Mouse (Mus musculus) fat pad, adult 2 months (tissue): ENCODE measurements at regions not wholly inside any gene's neighbourhood (a gene's known extent, or its start where the extent isn't known, plus 50 kb on each side); places are given as distances from the start of the nearest gene placed in this dataset.

Source experiments
- DNase-seq: peaks from one replicate; pipeline ENCODE4 v3.0.0-alpha.2; 2011; ENCODE audit warnings: low read depth, low spot score; ENCODE audit errors: extremely low read depth

DNA sequence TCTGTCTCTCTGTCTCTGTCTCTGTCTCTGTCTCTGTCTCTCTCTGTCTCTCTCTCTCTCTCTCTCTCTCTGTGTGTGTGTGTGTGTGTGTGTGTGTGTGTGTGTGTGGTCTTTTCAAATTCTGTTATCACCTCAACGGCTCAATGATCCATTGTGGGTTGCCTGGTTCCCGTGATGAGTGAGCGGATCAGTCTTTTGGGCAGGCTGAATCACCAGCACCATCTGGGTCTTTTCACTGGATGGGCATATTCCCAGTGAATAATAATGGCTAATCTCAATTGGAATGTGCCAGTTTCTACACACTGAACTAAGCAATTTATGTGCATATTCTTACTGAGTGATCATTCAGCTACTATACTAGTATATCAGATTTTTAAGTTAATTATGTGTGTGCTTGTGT, 216.4 kb downstream of the Lmx1a start:
- no peak for DNase-seq

DNA sequence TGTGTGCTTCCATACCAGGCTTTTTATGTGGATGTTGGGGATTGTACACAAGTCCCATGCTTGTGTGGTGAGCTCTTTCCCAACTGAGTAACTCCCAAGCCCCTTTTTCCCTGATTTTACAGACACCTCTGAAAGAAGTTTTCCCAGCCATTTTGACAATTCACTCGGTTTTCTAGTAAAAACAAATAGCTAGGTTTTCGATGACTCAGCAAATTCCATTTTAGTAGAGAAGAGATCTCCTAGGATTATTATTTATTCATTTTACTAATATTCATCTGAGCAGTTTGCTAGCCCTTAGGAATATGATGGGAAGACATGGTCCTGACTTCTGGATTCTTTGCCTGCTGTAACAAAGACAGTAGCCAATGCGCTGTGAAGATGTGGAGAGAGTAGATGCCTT, 223.0 kb downstream of the Lmx1a start:
- no peak for DNase-seq

DNA sequence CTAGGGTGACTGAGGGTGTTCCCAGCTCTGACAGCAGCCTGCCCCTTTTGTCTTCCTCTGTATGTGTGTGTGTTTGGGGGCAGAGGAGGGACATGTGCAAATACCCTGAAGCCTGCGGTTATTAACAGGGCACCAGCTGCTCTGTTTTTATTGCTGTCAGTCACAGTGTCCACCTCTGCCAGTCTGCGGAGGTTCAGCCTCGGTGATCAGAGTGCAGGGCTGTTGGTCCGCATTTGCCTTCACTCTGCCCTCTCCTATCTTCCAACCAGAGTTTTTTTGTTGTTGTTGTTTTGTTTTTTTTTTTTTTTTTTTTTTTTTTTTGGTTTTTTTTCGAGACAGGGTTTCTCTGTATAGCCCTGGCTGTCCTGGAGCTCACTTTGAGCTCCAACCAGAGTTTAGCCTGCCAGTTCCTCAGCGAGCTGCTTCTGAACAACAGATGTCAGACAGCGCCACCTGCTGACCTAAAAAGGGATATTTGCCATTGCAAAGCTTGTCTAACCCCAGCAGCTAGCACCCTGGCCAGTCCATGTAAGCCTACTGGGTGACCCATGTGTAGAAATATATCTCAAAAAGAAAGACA, 226.0 kb downstream of the Lmx1a start:
- no peak for DNase-seq

DNA sequence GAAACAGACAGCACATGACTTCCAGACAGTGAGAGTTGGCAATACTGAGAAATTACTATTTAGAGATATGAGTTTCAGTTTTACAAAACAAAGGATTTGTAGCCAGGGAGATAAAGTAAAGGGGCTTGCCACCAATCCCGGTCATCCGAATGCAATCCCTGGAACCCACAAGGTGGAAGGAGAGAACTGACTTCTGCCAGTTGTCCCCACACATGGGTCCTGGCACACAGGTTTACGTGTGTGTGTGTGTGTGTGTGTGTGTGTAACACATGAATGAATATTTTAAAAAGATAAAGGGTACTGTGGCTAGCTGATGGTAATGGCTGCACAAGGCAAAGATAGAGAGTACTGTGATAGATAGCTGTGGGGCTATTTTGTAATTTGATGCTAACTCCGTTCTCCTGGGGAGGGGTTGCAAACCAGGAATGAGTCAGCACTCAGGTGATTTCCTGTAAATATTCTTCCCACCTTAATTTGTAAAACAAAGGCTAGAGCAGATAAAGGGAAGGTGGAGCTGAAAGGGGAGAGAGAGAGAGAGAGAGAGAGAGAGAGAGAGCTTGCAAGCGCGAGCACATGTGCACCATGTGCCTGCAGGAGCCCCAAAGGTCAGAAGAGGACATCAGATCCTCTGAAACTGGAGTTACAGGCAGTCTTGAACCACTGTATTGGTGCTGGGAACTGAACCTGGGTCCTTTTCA, 226.7 kb downstream of the Lmx1a start:
- no peak for DNase-seq

DNA sequence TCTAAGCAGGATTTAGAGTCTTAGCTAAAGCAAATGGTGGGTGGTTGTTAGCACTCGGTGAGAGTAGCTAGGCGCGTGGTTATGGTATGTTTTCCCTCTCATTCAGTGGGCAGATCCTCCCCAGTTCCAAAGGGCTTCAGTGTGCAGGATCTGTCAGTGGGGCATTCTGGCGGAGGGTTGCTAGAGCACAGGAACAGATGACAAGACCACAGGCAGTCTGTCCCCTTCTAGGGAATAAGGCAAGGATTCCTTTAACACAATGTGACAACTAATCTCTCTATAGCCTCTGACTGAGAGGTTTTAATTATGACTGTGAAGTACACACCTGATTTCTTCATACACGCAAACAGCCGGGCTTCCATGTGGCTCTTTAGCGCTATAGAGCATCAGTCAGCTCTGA, 233.9 kb downstream of the Lmx1a start:
- no peak for DNase-seq

DNA sequence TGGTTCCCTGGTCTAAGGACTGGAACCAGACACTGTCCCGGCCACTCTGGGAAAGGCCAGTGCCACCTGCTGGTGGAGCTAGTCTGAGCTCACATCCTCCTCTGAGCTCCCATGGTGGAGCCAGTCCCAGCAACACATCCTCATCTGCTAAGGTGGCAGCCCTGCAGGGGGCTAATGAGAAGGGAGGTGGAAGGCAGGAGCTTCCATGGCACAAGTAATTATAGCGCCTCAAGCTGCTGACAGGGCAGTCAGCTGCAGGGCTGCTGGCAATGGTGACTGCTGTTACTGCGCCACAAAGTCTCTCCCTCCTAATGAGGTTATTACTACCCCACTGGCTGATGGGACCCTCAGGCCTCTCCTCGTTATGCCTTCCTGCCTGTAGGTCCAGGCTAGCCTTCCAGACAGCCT, 239.0 kb downstream of the Lmx1a start:
- DNase-seq, result no peak

DNA sequence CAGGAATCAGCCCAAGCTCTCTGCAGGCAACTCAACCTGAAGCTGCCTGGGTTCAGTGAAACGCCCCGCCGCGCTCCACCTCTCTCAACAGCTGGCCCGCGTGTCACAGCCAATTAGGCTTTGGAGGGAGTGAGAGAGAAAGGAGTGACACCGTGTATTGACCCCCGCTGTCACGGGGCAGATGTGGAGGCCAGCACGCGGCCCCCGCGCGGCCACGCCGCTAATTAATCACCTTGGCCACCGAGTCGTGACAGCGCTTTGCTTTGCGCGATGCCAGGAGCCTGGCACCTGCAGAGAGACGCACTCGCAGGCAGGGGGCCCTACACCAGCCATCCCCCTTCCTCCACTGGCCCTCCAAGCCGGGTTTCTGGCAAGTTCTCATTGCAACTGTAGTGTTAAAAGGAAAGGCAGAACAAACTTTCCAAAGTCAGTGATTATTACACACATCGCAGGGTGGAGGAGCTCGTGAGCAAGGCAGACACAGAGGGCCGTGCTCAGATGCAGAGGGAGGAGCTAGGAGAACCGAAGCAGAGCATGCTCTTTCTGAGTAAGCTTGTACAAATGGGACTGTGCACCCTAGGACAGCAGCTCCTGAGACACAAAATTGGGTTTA, 240.8 kb downstream of the Lmx1a start:
- no peak for DNase-seq

DNA sequence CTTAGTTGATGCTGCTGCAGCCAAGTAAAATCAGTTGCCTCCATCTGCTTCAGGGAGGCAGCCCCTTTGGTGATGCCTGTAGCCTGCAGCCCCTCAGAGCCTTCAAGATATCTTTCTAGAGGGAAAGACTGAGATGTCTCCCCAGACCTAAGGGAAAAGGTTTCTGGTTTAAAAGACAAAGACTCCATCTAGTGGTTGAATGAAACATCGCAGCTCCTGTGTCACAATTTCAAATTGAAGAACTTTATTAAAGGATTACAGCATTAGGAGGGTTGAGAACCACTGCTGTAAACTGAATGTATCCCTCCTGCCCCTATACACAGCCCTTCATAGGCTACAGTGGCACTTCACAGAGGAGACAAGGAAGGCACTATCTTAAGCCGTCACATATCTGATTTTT, 243.1 kb downstream of the Lmx1a start:
- DNase-seq, result no peak

DNA sequence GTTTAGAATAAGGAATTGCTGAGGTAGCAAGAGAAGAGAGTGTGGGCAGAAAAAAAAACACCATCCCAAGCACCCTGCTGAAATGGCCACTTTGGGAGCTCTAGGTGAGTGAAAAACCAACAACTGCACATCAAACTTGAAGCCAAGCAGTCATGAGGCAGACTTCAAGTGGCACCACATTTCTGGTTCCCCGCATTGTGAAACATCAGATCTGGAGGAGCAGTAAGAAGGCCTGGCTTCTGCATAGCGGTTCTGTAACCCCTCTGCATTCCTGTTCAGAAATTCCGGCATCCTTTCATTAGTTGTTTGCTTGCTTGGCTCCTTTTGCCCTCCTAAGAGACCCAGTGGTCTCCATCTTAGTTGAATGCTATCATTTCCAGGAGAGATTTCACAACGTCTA, 247.7 kb downstream of the Lmx1a start:
- DNase-seq, result no peak

DNA sequence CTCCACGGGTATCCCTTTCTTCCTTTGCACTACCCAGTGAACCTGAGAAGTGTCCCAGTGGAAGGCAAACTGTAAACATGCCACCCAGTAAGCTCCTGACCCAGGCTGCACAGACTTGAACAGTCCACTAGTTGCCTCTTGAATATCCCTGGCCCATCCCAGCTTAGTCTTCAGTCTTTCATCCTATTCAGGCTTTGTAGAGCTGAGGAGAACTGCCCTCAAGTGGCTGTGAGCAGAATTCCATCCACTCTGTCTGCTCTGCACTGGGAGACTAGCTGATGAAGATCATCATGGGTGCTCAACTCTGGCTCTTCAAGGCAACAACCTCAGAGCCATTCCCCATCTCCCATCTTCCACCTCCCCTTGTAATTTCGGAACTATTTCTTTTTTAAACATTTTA, 249.1 kb downstream of the Lmx1a start:
- no peak for DNase-seq

DNA sequence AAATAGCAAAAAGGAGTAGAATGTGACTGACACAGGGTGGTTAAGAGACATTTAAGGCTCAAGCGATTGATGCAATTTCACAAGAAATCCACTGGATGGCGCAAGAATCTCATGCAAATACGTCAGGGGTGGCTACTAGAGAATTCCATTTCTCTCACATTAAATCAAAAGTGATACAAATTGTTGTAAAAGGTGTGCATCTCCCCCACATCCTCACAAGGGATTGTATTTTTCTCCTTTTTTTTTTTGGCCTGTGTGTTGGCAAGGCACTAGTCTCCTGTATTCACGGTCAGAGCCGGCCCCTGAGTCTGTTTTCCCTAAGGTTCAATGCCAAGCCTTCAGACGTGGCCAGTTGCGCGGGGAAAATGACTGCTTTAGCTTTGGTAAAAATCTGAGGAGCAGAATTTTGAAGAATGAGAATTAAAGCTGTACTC, 253.0 kb downstream of the Lmx1a start:
- no peak for DNase-seq

DNA sequence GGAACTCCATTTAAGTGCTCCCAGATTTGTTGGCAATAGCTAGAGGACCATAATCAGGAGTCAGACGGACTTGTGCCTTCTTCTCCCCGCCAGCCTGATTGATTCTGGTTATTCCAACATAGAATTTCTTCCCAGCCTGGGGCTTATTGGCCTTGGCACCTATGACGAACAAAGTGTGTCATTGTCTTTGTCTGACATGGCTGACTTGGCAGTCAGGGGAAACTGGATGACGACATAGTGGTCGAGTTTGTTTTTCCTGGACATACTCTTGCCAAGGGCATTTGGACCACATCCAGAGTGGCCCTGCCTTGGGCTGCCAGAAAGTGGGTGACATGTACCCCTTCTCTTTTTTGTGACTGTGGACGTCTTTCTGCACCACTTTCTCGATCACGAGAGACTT, 254.1 kb downstream of the Lmx1a start:
- DNase-seq, result peak; percentile 74

DNA sequence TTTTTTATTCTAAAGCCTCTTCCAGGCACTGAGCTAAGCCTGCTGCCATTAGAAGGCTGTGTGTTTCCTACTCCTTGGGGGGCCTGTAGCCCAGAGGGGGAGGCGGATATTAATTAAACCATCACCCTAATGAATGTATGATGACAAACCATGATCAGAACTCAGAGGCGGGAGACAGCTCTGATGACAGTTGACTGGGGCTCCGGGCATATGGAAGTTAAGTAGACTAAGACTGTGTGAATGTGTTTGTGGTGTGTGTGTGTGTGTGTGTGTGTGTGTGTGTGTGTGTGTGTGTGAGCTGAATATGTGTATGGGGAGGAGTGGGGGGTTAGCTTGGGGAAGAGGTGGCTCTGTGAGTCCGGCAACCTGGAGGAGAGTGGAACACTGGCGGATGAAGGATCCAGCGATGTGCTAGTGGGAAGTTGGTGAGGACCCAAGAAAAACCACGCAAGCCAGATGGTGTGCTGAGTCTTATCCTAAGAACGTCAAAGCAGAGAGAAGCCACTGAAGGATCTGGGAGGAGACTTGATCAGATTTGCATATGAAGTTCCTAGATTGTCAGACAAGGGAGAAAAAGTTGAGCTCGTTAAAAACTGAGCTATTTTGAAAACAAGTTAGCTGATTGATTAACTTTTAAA, 256.7 kb downstream of the Lmx1a start:
- no peak for DNase-seq

DNA sequence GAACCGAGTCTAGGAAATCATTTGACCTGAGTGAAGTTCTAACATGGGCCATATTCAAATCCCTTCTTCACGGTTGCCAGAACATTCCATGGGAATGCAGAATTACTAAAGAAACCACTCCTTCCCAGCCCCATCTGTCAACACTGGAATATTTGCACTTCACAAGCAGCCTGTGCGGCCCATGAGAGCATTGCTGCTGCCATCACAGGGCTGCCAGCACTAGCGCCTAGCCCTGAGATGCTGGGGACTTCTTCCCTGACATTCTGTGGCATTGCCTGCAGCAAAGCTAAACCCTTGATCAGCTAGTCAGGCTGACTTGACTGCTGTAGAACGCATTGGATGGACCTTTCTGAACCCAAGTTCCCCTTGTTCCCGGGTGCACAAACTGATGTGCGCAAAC, 258.8 kb downstream of the Lmx1a start:
- DNase-seq, result no peak

DNA sequence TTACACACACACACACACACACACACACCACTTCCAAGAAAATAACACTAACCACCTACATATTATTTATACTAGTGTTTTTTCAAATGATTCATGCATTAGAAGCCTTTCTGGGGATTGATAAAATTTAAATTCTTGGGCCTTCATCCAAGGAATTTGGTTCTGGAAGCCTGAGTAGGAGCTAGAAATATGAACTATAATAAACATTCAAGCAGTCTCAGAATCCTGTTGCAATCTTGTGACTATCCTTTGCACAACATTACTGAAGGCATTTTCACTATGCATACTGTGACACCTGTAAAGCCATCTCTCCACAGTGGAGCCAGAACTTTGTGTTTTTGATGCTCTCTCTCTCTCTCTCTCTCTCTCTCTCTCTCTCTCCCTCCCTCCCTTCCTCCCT, 262.7 kb downstream of the Lmx1a start:
- DNase-seq, result no peak

DNA sequence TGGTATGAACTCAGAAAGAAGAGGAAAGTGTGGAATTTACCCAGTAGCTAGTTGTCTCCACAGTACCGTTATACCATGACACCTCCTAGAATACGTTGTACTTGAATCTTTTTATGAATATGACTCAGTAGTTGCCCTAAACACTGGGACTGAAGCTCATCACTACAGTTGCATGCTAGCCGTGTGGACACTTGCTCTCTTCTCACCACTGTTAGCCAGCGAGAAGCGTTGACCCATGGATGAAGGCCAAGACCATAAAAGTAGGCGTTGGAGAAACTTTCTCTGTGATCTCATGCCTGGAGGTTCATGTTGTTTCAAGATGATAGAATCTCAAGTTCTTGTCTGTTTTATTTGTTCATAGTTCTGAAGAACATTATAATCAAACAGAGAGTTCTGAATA, 269.5 kb downstream of the Lmx1a start:
- no peak for DNase-seq

DNA sequence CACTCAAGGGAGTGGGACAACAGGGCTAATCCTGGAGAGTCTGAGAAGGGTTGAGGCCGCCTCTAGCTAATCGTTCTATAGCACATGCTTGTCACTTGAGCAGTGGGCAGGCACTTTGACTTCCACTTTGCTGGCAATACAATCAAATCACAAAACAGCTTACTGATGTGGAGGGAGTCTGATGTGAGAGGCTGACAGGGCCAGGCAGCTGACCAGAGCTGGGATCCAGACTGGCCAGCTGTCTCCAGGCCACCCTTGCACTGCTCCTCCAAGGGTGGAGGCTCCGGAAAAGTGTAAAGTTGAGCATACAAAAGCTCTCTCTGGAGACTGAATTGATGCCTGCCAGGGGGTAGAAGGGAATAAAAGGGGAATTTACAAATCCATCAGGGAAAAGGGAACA, 280.5 kb downstream of the Lmx1a start:
- no peak for DNase-seq

DNA sequence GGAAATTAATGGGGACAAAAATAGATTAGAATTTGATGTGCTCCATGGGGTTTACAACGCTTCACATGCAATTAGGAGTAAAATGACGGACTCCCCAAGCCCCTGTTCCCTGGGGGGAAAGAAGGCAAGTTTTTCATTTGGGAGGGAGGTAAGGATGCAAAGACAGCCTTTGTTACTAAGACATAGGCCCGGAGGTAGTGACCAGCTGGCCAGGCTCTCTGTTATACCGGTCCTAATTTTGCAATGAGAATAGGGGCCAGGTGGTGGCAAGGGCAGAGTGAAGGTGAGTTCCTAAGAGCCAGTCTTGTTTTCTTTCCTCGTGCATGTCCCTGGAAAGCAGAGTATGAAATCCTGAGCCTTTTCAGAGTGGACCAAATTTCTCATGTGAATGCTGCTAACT, 280.9 kb downstream of the Lmx1a start:
- no peak for DNase-seq

DNA sequence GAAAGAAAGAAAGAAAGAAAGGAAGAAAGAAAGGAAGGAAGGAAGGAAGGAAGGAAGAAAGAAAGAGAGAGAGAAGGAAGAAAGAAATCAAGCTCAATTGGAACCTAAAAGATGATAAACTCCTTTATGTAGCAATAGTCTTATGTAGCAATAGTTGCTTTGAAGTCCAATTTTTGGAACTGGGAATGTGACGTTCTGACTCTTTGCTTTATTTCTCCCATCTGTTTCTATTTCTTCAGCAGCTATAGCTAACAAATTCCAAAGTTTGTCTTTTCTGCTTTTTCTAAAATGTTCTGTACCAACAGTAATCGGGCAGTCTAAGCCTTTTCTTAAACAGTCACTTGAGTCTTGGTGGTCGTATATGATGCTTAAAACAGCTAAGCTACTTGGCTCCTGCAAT, 287.7 kb downstream of the Lmx1a start:
- DNase-seq, result no peak

DNA sequence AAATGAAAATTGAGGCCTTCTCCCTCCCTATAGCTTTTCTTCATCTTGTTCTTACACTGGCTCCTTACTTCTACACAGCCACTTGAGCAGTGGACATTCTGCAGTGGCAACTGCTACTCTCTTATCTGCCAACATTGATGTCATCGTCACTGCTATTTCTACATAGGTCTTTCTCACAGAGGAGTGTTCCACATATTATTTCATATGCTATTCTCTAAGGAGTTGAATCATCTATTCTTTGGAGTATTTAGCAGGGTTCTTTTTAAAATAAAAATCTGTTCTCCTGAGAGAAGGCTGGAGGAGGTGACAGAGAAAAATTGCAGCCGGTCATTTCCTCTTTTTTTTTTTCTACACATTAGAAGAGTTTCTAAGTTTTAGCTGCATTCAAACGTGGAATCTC, 290.1 kb downstream of the Lmx1a start:
- DNase-seq, result no peak

DNA sequence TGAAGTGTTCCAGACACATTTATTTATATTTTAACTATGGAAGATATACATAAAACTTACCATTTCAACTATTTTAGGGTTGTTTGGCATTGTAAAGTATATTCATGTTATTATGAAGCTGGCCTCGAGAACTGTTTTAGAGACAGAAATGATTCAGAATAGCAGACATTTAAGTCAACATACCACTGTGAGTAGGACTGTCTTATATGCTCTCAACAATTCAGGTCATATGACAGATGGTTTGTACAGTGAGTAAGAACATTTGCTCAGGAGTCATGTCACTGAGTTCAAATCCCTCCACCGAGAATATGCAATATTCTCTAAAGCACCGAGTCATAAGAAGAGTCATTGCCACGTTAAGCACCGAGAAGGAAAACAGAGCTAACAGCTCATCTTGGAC, 290.6 kb downstream of the Lmx1a start:
- DNase-seq, result no peak

DNA sequence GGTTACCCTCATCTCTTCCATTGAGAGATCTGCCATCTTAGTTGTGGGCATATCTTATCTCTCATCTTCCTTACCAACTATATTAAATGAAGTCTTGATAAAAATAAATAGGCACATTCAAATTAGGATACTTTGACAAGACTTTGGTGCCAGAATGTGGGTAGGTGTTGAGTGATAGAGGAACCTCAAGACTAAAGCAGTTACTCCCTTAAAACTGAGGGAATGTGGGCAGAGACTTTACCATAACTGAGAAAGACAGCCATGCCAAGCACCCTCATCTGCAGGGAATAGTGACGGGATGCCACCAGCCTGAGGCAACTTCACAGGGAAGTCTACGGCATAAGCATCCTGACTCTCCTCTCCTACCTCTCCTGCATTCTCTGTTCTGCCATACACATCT, 292.3 kb downstream of the Lmx1a start:
- no peak for DNase-seq
